Mouse (Mus musculus): ENCODE data around the gene Tmem131.

The Tmem131 gene

GRCm38 (mm10) chr1:36943653-36944052 lies at the start of gene Tmem131:
TSS of gene Tmem131 (minus strand) at chr1:36943666.
- DNase-seq (ENCODE audit: low read depth, low spot score) = no peak

GRCm38 (mm10) chr1:36988561-36988960 lies 45.1 kb upstream of the Tmem131 start:
- no peak for DNase-seq (ENCODE audit: low read depth, low spot score)

- no peak for DNase-seq (ENCODE audit: low read depth, low spot score)
These were observed 44.7 kb upstream of the Tmem131 start for GRCm38 (mm10) chr1:36988161-36988560.

- no peak for DNase-seq (ENCODE audit: low read depth, low spot score)
These were observed 44.0 kb upstream of the Tmem131 start for GRCm38 (mm10) chr1:36987172-36988148.

- no peak for DNase-seq (ENCODE audit: low read depth, low spot score)
These were observed 43.1 kb upstream of the Tmem131 start for GRCm38 (mm10) chr1:36986396-36987160.

GRCm38 (mm10) chr1:36985896-36986295 lies 42.4 kb upstream of the Tmem131 start:
- no peak for DNase-seq (ENCODE audit: low read depth, low spot score)

- DNase-seq (ENCODE audit: low read depth, low spot score) = no peak
These were observed 40.9 kb upstream of the Tmem131 start for GRCm38 (mm10) chr1:36984406-36984805.

- no peak for DNase-seq (ENCODE audit: low read depth, low spot score)
These were observed 40.3 kb upstream of the Tmem131 start for GRCm38 (mm10) chr1:36983754-36984153.

GRCm38 (mm10) chr1:36982191-36982961 lies 38.9 kb upstream of the Tmem131 start:
- no peak for DNase-seq (ENCODE audit: low read depth, low spot score)

GRCm38 (mm10) chr1:36976770-36977169 lies 33.3 kb upstream of the Tmem131 start:
- no peak for DNase-seq (ENCODE audit: low read depth, low spot score)

- DNase-seq (ENCODE audit: low read depth, low spot score) = no peak
These were observed 27.6 kb upstream of the Tmem131 start for GRCm38 (mm10) chr1:36970918-36971617.

GRCm38 (mm10) chr1:36965831-36966230 lies 22.4 kb upstream of the Tmem131 start:
- no peak for DNase-seq (ENCODE audit: low read depth, low spot score)

GRCm38 (mm10) chr1:36962379-36963176 lies 19.1 kb upstream of the Tmem131 start:
- no peak for DNase-seq (ENCODE audit: low read depth, low spot score)

GRCm38 (mm10) chr1:36960509-36961222 lies 17.2 kb upstream of the Tmem131 start:
- no peak for DNase-seq (ENCODE audit: low read depth, low spot score)

GRCm38 (mm10) chr1:36949591-36950184 lies 6.2 kb upstream of the Tmem131 start:
- DNase-seq (ENCODE audit: low read depth, low spot score) = no peak

GRCm38 (mm10) chr1:36947448-36947847 lies 4.0 kb upstream of the Tmem131 start:
- DNase-seq (ENCODE audit: low read depth, low spot score) = no peak

- no peak for DNase-seq (ENCODE audit: low read depth, low spot score)
These were observed 3.1 kb downstream of the Tmem131 start for GRCm38 (mm10) chr1:36940381-36940762.

- peak; percentile 86 for DNase-seq (ENCODE audit: low read depth, low spot score)
These were observed 3.7 kb downstream of the Tmem131 start for GRCm38 (mm10) chr1:36939506-36940380.
